Mouse (Mus musculus) layer of hippocampus, adult 2 months (tissue): ENCODE results near the gene Psme1. TPM values are rescaled to one million over a fixed set of nuclear protein-coding genes. Genes with fewer than 3 reads are reported as not detected.

Experiments used
- DNase-seq, 2 experiments: peaks; one replicate each; pipeline ENCODE4 v3.0.0; 2022; ENCODE audit warnings: low spot score in 2 of 2
- H3K27ac ChIP-seq: fragments of 200-600 bp; 2 replicates; pipeline ENCODE4 v1.8.1; 2022
- H3K4me3 ChIP-seq: fragments of 200-600 bp; 2 replicates; pipeline ENCODE4 v1.8.1; 2022; ENCODE audit warnings: mild to moderate bottlenecking
- CTCF ChIP-seq: fragments of 200-600 bp; conservative IDR thresholded peaks from 2 replicates; pipeline ENCODE4 v1.8.1; 2022; ENCODE audit warnings: antibody characterized with exemption, mild to moderate bottlenecking, moderate library complexity
- total RNA-seq, 2 experiments: library from RNA; stranded (reverse); gene quantifications; 2 replicates each; pipeline ENCODE4 v1.2.3; 2021

Psme1 gene
- total RNA-seq, 2 experiments from 2014 or later: 55.5 to 61.2 TPM

GRCm38 (mm10) chr14:55591331-55591891, 13.5 kb downstream of the Psme1 start, which contains the start of gene Rnf31:
TSS of gene Rnf31 (plus strand) at chr14:55591708.
- no peak for TF ChIP-seq CTCF
- peak within 1 kb of the TSS; percentile 99 for H3K27ac ChIP-seq
- H3K4me3 ChIP-seq: peak within 1 kb of the TSS; percentile 96
- peak; percentile 88 to 96 for DNase-seq

GRCm38 (mm10) chr14:55592226-55592625, 14.3 kb downstream of the Psme1 start:
- TF ChIP-seq CTCF: no peak
- H3K27ac ChIP-seq: peak overlapping the region; percentile 99
- DNase-seq: no peak

GRCm38 (mm10) chr14:55596036-55596690, 18.2 kb downstream of the Psme1 start:
- Histone ChIP-seq H3K27ac (peak overlapping the region; percentile 67), H3K4me3 (no peak overlapping the region)
- DNase-seq: peak in 1 of 2 experiments; percentile 36
- no peak for TF ChIP-seq CTCF

More at GRCm38 (mm10) chr14:55592226-55592625, 14.3 kb downstream of the Psme1 start:
- peak overlapping the region; percentile 96 for H3K4me3 ChIP-seq

- DNase-seq: no peak
- no peak overlapping the region for H3K4me3 ChIP-seq
- TF ChIP-seq CTCF: no peak
- H3K27ac ChIP-seq: no peak overlapping the region
Observed at GRCm38 (mm10) chr14:55598521-55599390, 20.8 kb downstream of the Psme1 start.

- peak within 1 kb of the TSS; percentile 81 for H3K27ac ChIP-seq
- peak within 1 kb of the TSS; percentile 52 for H3K4me3 ChIP-seq
- no peak for TF ChIP-seq CTCF
- DNase-seq: no peak
Observed at GRCm38 (mm10) chr14:55603271-55603632, 25.3 kb downstream of the Psme1 start, which contains the start of gene Irf9. TSS of gene Irf9 (plus strand) at chr14:55603571.

GRCm38 (mm10) chr14:55603633-55604576, 26.0 kb downstream of the Psme1 start:
- Histone ChIP-seq H3K4me3 (peak overlapping the region; percentile 52), H3K27ac (peak overlapping the region; percentile 81)
- DNase-seq: peak; percentile 85 to 86
- peak; percentile 93 for TF ChIP-seq CTCF

- Histone ChIP-seq H3K27ac (peak overlapping the region; percentile 81; the same call in 1 of the 2 replicates), H3K4me3 (peak overlapping the region; percentile 52; the same call in 1 of the 2 replicates)
- no peak for TF ChIP-seq CTCF
Observed at GRCm38 (mm10) chr14:55604823-55605222, 26.9 kb downstream of the Psme1 start.

GRCm38 (mm10) chr14:55605743-55606459, 28.0 kb downstream of the Psme1 start:
- no peak for DNase-seq
- Histone ChIP-seq H3K4me3 (no peak overlapping the region), H3K27ac (no peak overlapping the region)
- no peak for TF ChIP-seq CTCF

More at GRCm38 (mm10) chr14:55604823-55605222, 26.9 kb downstream of the Psme1 start:
- DNase-seq: no peak

GRCm38 (mm10) chr14:55608339-55608738, 30.4 kb downstream of the Psme1 start:
- Histone ChIP-seq H3K4me3 (no peak overlapping the region), H3K27ac (no peak overlapping the region)
- TF ChIP-seq CTCF: no peak
- DNase-seq: no peak

GRCm38 (mm10) chr14:55613346-55613745, 35.4 kb downstream of the Psme1 start:
- H3K27ac ChIP-seq: no peak overlapping the region
- no peak for TF ChIP-seq CTCF
- DNase-seq: no peak
- no peak overlapping the region for H3K4me3 ChIP-seq

GRCm38 (mm10) chr14:55614565-55615178, 36.7 kb downstream of the Psme1 start:
- Histone ChIP-seq H3K4me3 (no peak overlapping the region), H3K27ac (no peak overlapping the region)
- DNase-seq: no peak
- no peak for TF ChIP-seq CTCF
